Mouse (Mus musculus): ENCODE measurements around the gene Gm16442. TPM values are rescaled to one million over a fixed set of nuclear protein-coding genes. Genes with fewer than 3 reads are reported as not detected.
"Not testable (repeated sequence)": the region's sequence is repeated elsewhere in the genome, so short reads cannot be mapped to it uniquely, and the experiment has no call there.

The Gm16442 gene
- polyA plus RNA-seq (2012; fragmentation: generic; extraction: Trizol), result not detected

DNA sequence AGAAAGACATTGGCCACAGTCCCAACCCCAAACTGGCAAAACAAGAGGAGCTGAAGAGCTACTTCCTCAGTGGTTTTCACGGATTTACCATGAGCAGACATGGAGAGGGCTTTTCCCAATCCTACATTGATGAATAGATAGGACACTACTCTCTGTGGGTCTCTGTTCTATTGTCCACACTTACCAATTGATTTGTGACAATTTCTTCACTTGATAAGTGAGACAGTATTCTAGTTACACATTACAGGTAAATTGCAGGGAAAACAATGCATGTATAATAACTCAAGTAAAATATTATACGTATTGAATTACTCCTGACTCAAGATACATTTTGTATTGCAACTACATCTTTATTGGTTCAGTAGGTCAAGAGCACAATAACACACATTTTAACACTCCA is at the start of gene Gm16442:
Gene Gm16442 (minus strand): TSS at position 101 of the 400 bp plus-strand sequence.
- not testable (repeated sequence) for H3ac ChIP-seq (ENCODE audit: control insufficient read depth, insufficient read length); H3K79me2 ChIP-seq (ENCODE audit: control insufficient read depth, insufficient read depth); H3K4me2 ChIP-seq (ENCODE audit: low read depth); H3K4me3 ChIP-seq; H3K36me3 ChIP-seq (ENCODE audit: control insufficient read depth, insufficient read depth); H3K27me3 ChIP-seq (ENCODE audit: control insufficient read depth, insufficient read depth, insufficient read length)

- not testable (repeated sequence) for H3K27me3 ChIP-seq (ENCODE audit: control insufficient read depth, insufficient read depth, insufficient read length); H3K79me2 ChIP-seq (ENCODE audit: control insufficient read depth, insufficient read depth); H3K4me3 ChIP-seq; H3K4me2 ChIP-seq (ENCODE audit: low read depth); H3K36me3 ChIP-seq (ENCODE audit: control insufficient read depth, insufficient read depth); H3ac ChIP-seq (ENCODE audit: control insufficient read depth, insufficient read length)
These were observed 45.9 kb upstream of the Gm16442 start, which contains the start of gene Vmn1r94 for GRCm38 (mm10) chr7:20168277-20168676. Vmn1r94 (minus strand) TSS chr7:20168377.

GRCm38 (mm10) chr7:20138988-20139387 is 16.6 kb upstream of the Gm16442 start, which contains the start of gene Vmn1r93:
Vmn1r93 (minus strand) TSS chr7:20139088.
- not testable (repeated sequence) for H3K4me2 ChIP-seq (ENCODE audit: low read depth); H3ac ChIP-seq (ENCODE audit: control insufficient read depth, insufficient read length); H3K27me3 ChIP-seq (ENCODE audit: control insufficient read depth, insufficient read depth, insufficient read length); H3K36me3 ChIP-seq (ENCODE audit: control insufficient read depth, insufficient read depth); H3K79me2 ChIP-seq (ENCODE audit: control insufficient read depth, insufficient read depth); H3K4me3 ChIP-seq

- not testable (repeated sequence) for H3K4me2 ChIP-seq (ENCODE audit: low read depth); H3K27me3 ChIP-seq (ENCODE audit: control insufficient read depth, insufficient read depth, insufficient read length); H3ac ChIP-seq (ENCODE audit: control insufficient read depth, insufficient read length); H3K4me3 ChIP-seq; H3K36me3 ChIP-seq (ENCODE audit: control insufficient read depth, insufficient read depth); H3K79me2 ChIP-seq (ENCODE audit: control insufficient read depth, insufficient read depth)
These were observed 23.0 kb downstream of the Gm16442 start, which contains the start of gene Vmn1r91 for GRCm38 (mm10) chr7:20099380-20099779. Vmn1r91 (plus strand) TSS chr7:20099680.

- H3K4me2 ChIP-seq (ENCODE audit: low read depth); H3K4me3 ChIP-seq; H3K36me3 ChIP-seq (ENCODE audit: control insufficient read depth, insufficient read depth); H3K27me3 ChIP-seq (ENCODE audit: control insufficient read depth, insufficient read depth, insufficient read length); H3ac ChIP-seq (ENCODE audit: control insufficient read depth, insufficient read length); H3K79me2 ChIP-seq (ENCODE audit: control insufficient read depth, insufficient read depth): not testable (repeated sequence)
These were observed 44.3 kb downstream of the Gm16442 start for GRCm38 (mm10) chr7:20078118-20078517.

Other genes with a start within 250 kb of the Gm16442 start
- gene Ceacam19, start 234.6 kb downstream of the Gm16442 start, polyA plus RNA-seq (2012; fragmentation: generic; extraction: Trizol), result 0.01 TPM
- gene Pvr, start 201.4 kb downstream of the Gm16442 start, polyA plus RNA-seq (2012; fragmentation: generic; extraction: Trizol), result 39.7 TPM
- 0.11 TPM for gene Igsf23, start 171.8 kb downstream of the Gm16442 start, polyA plus RNA-seq (2012; fragmentation: generic; extraction: Trizol)
- gene Ceacam20, start 157.2 kb downstream of the Gm16442 start, polyA plus RNA-seq (2012; fragmentation: generic; extraction: Trizol), result not detected
- not detected for gene Nlrp9b, start 131.1 kb downstream of the Gm16442 start, polyA plus RNA-seq (2012; fragmentation: generic; extraction: Trizol)
- gene Vmn1r91, start 22.9 kb downstream of the Gm16442 start, polyA plus RNA-seq (2012; fragmentation: generic; extraction: Trizol), result not detected
- not detected for gene Vmn1r93, start 16.5 kb upstream of the Gm16442 start, polyA plus RNA-seq (2012; fragmentation: generic; extraction: Trizol)
- not detected for gene Vmn1r94, start 45.8 kb upstream of the Gm16442 start, polyA plus RNA-seq (2012; fragmentation: generic; extraction: Trizol)
- gene Vmn1r95, start 71.1 kb upstream of the Gm16442 start, polyA plus RNA-seq (2012; fragmentation: generic; extraction: Trizol), result not detected
- gene Gm6164, start 83.0 kb upstream of the Gm16442 start, polyA plus RNA-seq (2012; fragmentation: generic; extraction: Trizol), result not detected
- not detected for gene Gm4498, start 111.2 kb upstream of the Gm16442 start, polyA plus RNA-seq (2012; fragmentation: generic; extraction: Trizol)
- not detected for gene Gm5890, start 140.3 kb upstream of the Gm16442 start, polyA plus RNA-seq (2012; fragmentation: generic; extraction: Trizol)
- not detected for gene Gm4133, start 211.5 kb upstream of the Gm16442 start, polyA plus RNA-seq (2012; fragmentation: generic; extraction: Trizol)